Mouse (Mus musculus) embryo, embryonic 11 days (tissue): Measurements from ENCODE around the gene Tmem236.
"Not testable (repeated sequence)": the region's sequence is repeated elsewhere in the genome, so short reads cannot be mapped to it uniquely, and the experiment has no call there.

Experiments used
- DNase-seq: peaks from one replicate; pipeline ENCODE4 v3.0.0-alpha.2; 2015

Tmem236 gene

DNA sequence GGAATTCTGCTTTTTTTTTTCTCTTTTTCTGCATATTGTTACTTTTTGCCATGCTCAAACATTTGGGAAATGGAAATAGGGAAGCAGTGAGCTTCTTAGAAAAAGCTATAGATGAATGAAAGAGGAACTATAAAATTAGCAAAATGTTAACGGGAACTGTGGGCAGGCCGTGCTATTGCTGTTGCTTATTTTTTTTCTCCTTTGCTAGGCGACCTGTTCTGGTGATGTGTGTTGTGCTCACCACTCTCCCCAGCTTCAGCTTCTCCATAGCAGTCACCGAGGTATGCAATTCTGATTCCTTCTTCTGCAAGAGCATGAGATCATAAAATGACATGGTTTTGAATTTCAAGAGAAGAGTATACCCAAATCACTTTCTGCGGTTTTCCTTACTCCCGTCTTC, 17.7 kb downstream of the Tmem236 start:
- no peak for DNase-seq

GRCm38 (mm10) chr2:14198325-14198903, 24.1 kb downstream of the Tmem236 start:
- DNase-seq: not testable (repeated sequence)

GRCm38 (mm10) chr2:14199621-14200020, 25.3 kb downstream of the Tmem236 start:
- DNase-seq: no peak

GRCm38 (mm10) chr2:14200879-14201445, 26.6 kb downstream of the Tmem236 start:
- not testable (repeated sequence) for DNase-seq

DNA sequence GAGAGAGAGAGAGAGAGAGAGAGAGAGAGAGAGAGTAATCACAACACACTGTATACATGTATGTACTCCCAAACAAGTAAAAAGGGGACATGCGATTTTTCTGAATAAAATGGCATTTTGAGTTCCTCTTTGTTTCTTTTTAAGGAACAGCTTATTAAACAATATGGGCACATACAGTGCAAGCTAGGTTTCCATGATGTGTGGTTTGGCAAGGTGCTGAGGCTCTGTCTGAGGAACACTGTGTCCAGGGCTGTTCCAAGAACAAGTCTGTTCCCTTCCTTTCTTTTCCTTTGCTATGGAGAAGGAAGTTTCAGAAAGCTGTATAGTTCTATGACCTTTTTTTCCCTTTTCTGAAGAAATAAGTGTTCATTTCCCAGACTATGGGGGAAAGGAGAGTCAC, 30.0 kb downstream of the Tmem236 start:
- no peak for DNase-seq

GRCm38 (mm10) chr2:14206798-14207197, 32.5 kb downstream of the Tmem236 start:
- DNase-seq: no peak

DNA sequence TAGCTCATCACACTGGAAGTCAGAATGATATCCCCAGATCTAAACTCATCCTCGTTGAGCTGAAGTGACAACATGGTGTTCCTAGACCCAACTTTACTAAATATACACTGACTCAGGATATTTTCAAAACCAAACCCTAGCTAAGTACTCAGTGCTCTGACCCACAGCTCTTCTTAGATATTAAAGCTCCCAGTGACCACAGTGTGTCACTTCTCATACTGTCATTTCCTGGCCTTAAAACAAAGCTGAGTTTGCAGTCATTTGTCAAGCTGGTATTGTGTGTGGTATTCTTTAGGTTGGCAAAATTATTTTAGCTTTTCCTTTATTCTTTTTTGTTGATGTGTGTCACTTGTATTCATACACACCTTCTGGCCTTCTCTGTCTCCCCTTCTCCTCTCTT, 36.4 kb downstream of the Tmem236 start:
- no peak for DNase-seq

- no peak for DNase-seq
Observed at GRCm38 (mm10) chr2:14211606-14212005, 37.3 kb downstream of the Tmem236 start.

- DNase-seq: peak; percentile 19
Observed at GRCm38 (mm10) chr2:14214764-14215163, 40.4 kb downstream of the Tmem236 start.

DNA sequence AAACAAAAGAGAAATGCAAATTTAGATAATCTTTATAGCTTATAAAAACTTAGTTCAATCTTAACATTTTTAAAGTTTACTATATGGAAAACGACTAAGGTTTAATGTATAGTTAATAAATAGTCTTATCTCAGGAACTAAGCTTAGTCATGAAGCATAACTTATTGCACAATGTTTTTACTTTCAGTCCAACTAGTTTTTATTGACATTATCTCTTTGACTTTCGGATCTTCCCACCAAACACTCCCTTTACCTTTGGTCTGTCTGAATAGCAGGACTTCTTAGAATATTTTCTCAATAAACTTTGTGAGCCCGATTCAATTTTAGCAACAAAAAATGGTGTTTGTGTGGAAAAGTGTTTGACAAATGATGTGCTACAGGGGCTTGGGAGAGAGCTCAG, 42.3 kb downstream of the Tmem236 start:
- DNase-seq: no peak

GRCm38 (mm10) chr2:14218126-14218525, 43.8 kb downstream of the Tmem236 start:
- no peak for DNase-seq

DNA sequence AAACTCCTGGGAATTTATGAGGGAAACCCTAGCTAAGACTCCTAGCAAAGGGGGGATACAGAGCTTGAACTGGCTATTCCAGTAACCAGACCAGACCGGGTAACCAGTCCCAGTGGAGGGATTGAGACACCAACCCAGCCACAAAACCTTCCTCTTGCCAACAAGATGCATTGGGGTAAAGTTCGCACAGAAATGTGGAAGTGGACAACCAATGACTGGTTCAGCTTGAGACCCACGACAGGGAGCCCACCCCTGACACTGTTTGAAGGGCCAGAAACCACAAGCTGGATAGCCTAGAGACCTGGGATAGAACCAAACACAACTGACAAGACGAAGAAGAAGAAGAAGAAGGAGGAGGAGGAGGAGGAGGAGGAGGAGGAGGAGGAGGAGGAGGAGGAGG, 50.1 kb downstream of the Tmem236 start:
- DNase-seq: no peak

GRCm38 (mm10) chr2:14228495-14228894, 54.2 kb downstream of the Tmem236 start:
- DNase-seq: no peak

GRCm38 (mm10) chr2:14229149-14229548, 54.8 kb downstream of the Tmem236 start, which contains the start of gene Mrc1:
Gene Mrc1 (plus strand): TSS chr2:14229392.
- no peak for DNase-seq

- no peak for DNase-seq
Observed at GRCm38 (mm10) chr2:14229979-14230378, 55.7 kb downstream of the Tmem236 start.

- no peak for DNase-seq
Observed at GRCm38 (mm10) chr2:14232897-14233296, 58.6 kb downstream of the Tmem236 start.

DNA sequence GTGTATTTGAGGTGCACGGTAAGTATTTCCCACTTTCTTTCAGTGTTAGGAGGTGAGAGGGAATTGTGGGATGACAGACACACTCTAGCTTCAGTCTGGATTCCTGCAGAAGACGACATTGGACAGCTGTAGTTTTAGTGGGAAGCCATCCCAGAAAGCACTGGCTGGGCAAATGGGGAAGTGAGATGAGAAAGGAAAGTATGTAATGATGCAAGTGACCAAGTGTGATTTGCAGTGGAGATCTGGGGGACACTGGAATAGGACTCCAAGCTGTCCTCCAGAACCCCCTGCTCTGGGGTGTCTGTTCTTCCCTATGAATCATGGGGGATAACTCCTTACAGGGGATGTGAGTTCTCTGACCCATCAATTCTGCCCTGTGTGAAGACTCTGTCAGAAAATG, 59.7 kb downstream of the Tmem236 start:
- no peak for DNase-seq

GRCm38 (mm10) chr2:14235319-14235718, 61.0 kb downstream of the Tmem236 start:
- no peak for DNase-seq

- DNase-seq: no peak
Observed at GRCm38 (mm10) chr2:14236920-14237319, 62.6 kb downstream of the Tmem236 start.

DNA sequence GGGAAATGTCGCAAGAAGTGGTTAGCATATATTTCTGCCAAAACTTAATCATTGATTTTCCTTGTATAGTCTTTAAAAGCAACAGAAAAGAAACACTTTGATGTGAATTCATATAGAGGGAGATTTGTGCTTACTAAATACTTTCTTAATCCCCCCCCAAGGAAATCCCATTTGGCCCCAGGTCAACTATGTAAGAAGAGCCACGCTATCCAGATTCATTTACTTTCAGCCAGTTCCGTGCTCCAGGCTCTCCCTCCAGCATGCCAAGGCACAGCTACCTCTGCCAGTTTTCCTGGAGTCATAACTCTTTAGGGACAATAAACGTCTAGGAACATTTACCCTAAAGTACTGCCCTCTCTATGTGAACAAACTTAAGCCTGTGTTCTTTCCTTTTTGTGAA, 63.4 kb downstream of the Tmem236 start:
- no peak for DNase-seq

GRCm38 (mm10) chr2:14239151-14239550, 64.8 kb downstream of the Tmem236 start:
- no peak for DNase-seq

- no peak for DNase-seq
Observed at GRCm38 (mm10) chr2:14244157-14244556, 69.8 kb downstream of the Tmem236 start.

DNA sequence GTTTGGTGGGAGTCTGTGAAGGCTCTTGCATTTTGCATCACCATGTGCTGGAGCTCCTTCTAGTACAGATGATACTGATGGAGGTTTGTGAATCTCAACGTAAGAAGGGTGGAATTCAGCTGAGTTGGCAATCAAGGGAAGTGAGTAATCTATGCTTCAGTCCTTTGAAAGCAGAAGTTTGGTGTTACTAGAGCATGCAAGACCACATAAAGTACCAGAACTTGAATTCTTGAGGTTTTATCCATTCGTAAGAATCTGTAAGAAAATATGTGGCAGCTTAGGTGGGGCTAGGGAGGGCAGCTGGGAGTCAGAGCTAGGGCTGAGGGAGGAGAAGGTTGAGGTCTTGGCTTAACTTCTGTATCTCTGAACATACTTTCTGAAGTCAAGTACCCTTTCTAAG, 70.3 kb downstream of the Tmem236 start:
- DNase-seq: no peak

DNA sequence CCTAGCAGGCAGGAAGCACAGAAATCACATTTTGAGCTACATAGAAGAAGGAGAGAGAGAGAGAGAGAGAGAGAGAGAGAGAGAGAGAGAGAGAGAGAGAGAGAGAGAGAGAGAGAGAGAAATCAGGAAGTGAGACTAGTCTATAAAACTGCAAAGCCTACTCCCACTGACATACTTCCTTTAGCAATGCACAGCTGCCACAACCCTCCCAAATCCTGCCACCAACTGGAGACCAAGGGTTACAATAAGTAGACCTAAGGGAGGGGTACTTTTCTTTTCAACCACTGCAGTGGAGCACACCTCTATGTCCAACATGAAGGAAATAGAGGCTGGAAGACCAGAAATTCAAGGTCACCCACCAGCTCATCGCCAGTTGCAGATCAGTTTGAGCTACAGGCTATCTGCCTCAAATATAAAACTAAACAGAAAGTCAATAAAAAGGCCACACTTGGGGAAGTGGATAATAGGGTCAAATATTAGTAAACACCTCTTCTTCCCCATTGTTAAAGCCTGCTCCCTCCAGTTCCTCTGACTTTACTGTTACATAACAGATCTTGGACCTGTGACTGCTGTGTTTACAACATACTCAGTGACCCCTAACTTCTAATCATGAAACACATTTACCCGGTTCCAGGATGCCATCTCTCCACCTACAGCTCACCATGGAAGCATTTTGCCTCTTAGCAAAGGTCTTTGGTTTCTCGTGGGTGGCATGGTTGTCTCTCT, 75.7 kb downstream of the Tmem236 start:
- DNase-seq: no peak
